Mouse (Mus musculus): Measurements from ENCODE around the gene Lrp3. TPM values are rescaled to one million over a fixed set of nuclear protein-coding genes. Genes with fewer than 3 reads are reported as not detected.
A peak's percentile ranks its signal among the peaks of the same experiment; 100 is the strongest.

Gene Lrp3
- polyA plus RNA-seq, 1 experiment from 2014 or later: 25.1 TPM

DNA sequence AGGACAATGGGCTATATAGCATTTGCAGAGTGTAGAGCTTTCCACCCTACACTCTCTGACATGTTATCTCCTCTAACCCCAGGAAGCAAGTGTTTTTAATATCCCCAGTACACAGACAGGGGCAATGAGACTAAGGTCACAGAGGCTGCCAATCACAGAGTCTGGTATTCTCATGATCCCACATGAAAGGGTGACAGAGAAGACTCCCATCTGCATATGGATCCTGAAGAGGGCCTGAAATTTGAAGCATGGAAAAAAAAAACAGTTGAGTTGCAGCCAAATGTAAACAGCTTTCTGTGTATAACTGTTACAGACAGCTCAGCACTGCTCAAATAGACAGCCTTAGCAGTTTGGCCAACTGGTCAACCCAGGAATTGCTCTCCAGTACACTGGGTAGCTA lies 15.5 kb downstream of the Lrp3 start:
- H3K4me3 ChIP-seq (replicated peaks; ENCODE audit: low read length): no peak overlapping the region
- ATAC-seq (ENCODE audit: low FRiP score): no peak
- peaks cover 61% of the 10 kb centered on the region for H3K36me3 ChIP-seq (replicated peaks; ENCODE audit: control insufficient read depth, insufficient read depth)

GRCm38 (mm10) chr7:35198981-35199754 lies 16.1 kb downstream of the Lrp3 start:
- 93% methylated on average over 12 of the region's 12 CpGs for WGBS
- peaks cover 55% of the 10 kb centered on the region for H3K36me3 ChIP-seq (replicated peaks; ENCODE audit: control insufficient read depth, insufficient read depth)
- H3K27ac ChIP-seq: no peak overlapping the region
- H3K9me3 ChIP-seq (ENCODE audit: control insufficient read depth, low read length): no peaks in the 10 kb centered on the region
- no peak for DNase-seq (ENCODE audit: low spot score)
- H3K4me3 ChIP-seq (replicated peaks; ENCODE audit: low read length): no peak overlapping the region
- no peak overlapping the region for H3K4me2 ChIP-seq (replicated peaks)
- no peaks in the 10 kb centered on the region for H3K4me1 ChIP-seq (replicated peaks; ENCODE audit: control insufficient read depth, insufficient read depth, low read length)
- ATAC-seq (ENCODE audit: low FRiP score): no peak
- no peak overlapping the region for H3K9ac ChIP-seq
- H3K27me3 ChIP-seq (ENCODE audit: control insufficient read depth, insufficient read depth, low read length): no peaks in the 10 kb centered on the region

More for the DNA sequence above, 15.5 kb downstream of the Lrp3 start:
- H3K27ac ChIP-seq: no peak overlapping the region
- H3K4me1 ChIP-seq (replicated peaks; ENCODE audit: control insufficient read depth, insufficient read depth, low read length): no peaks in the 10 kb centered on the region
- H3K4me2 ChIP-seq (replicated peaks): no peak overlapping the region
- DNase-seq (ENCODE audit: low spot score): no peak
- no peaks in the 10 kb centered on the region for H3K27me3 ChIP-seq (ENCODE audit: control insufficient read depth, insufficient read depth, low read length)
- no peaks in the 10 kb centered on the region for H3K9me3 ChIP-seq (ENCODE audit: control insufficient read depth, low read length)
- no peak overlapping the region for H3K9ac ChIP-seq

DNA sequence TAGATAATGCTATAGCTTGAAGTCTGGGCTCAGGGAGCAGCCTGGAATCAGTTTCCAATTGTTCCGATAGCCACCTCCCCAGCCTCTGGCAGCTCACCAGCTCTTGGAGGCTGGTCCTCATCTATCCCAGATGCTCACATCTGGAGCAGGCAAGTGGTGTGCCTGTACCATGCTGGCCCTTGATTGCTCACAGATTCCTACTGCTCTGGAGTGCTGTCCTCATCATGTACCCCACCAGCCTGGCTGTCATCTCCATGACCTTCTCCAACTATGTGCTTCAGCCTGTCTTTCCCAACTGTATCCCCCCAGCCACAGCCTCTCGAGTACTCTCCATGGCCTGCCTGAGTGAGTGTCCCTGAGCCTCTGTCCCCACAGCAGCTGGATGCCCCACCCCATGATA lies 18.3 kb downstream of the Lrp3 start:
- peaks cover 33% of the 10 kb centered on the region for H3K36me3 ChIP-seq (replicated peaks; ENCODE audit: control insufficient read depth, insufficient read depth)
- H3K4me2 ChIP-seq (replicated peaks): no peak overlapping the region
- no peak overlapping the region for H3K4me3 ChIP-seq (replicated peaks; ENCODE audit: low read length)
- DNase-seq (ENCODE audit: low spot score) (no peak), ATAC-seq (ENCODE audit: low FRiP score) (no peak)
- WGBS: 81% methylated on average over 2 of the region's 2 CpGs
- no peaks in the 10 kb centered on the region for H3K9me3 ChIP-seq (ENCODE audit: control insufficient read depth, low read length)
- no peak overlapping the region for H3K27ac ChIP-seq
- H3K4me1 ChIP-seq (replicated peaks; ENCODE audit: control insufficient read depth, insufficient read depth, low read length): no peaks in the 10 kb centered on the region
- no peak overlapping the region for H3K9ac ChIP-seq
- no peaks in the 10 kb centered on the region for H3K27me3 ChIP-seq (ENCODE audit: control insufficient read depth, insufficient read depth, low read length)

DNA sequence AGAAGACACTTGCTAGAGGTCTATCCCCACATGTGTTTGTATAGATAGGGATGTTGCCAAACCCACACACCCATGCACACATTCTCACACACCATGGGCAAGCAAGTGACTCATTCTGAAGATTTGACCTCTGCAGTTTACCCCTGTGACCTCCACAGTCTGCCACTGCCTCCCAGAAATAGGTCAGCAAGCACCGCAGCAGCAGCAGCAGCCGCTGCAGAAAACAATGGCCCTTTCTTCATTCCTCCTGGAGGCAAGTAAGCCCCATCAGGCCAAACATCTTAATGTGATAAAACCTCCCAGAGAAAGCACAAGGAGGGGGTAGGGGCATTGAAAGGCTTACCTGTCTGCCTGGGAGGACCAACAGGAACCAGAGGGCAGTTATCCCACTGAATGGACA lies 24.0 kb downstream of the Lrp3 start:
- Histone ChIP-seq H3K4me2 (replicated peaks) (no peak overlapping the region), H3K9me3 (ENCODE audit: control insufficient read depth, low read length) (no peaks in the 10 kb centered on the region), H3K27ac (no peak overlapping the region), H3K27me3 (ENCODE audit: control insufficient read depth, insufficient read depth, low read length) (peaks cover 20% of the 10 kb centered on the region), H3K4me3 (replicated peaks; ENCODE audit: low read length) (no peak overlapping the region), H3K4me1 (replicated peaks; ENCODE audit: control insufficient read depth, insufficient read depth, low read length) (no peaks in the 10 kb centered on the region), H3K36me3 (replicated peaks; ENCODE audit: control insufficient read depth, insufficient read depth) (no peaks in the 10 kb centered on the region), H3K9ac (no peak overlapping the region)
- 4% methylated on average over 2 of the region's 2 CpGs for WGBS
- DNase-seq (ENCODE audit: low spot score) (no peak), ATAC-seq (ENCODE audit: low FRiP score) (no peak)

DNA sequence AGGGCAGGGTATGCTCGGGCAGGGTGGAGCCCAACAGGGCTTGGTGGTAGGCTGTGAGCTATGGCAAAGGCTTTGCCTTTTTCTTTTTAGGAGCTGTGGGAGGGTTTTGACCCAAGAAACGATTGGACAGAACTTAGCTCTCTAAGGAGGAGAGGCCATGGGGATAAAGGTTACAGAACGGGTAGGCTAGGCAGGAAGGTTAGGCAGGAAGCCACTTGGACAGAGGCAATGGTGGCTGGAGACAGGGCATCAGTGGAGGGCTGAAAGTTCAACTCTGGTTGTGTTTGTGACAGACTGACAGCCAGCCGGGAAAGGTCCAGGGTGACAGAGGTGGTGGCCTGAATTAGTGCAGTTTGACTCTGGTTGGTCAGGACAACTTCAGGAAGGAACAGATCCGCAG lies 25.6 kb downstream of the Lrp3 start:
- Histone ChIP-seq H3K36me3 (replicated peaks; ENCODE audit: control insufficient read depth, insufficient read depth) (no peaks in the 10 kb centered on the region), H3K27me3 (ENCODE audit: control insufficient read depth, insufficient read depth, low read length) (peaks cover 36% of the 10 kb centered on the region), H3K9ac (no peak overlapping the region), H3K4me2 (replicated peaks) (no peak overlapping the region), H3K27ac (no peak overlapping the region), H3K4me3 (replicated peaks; ENCODE audit: low read length) (no peak overlapping the region), H3K4me1 (replicated peaks; ENCODE audit: control insufficient read depth, insufficient read depth, low read length) (peaks cover 10% of the 10 kb centered on the region; the same call in 1 of the 2 replicates), H3K9me3 (ENCODE audit: control insufficient read depth, low read length) (no peaks in the 10 kb centered on the region)
- ATAC-seq (ENCODE audit: low FRiP score) (no peak), DNase-seq (ENCODE audit: low spot score) (no peak)
- WGBS: 76% methylated on average over 5 of the region's 5 CpGs

DNA sequence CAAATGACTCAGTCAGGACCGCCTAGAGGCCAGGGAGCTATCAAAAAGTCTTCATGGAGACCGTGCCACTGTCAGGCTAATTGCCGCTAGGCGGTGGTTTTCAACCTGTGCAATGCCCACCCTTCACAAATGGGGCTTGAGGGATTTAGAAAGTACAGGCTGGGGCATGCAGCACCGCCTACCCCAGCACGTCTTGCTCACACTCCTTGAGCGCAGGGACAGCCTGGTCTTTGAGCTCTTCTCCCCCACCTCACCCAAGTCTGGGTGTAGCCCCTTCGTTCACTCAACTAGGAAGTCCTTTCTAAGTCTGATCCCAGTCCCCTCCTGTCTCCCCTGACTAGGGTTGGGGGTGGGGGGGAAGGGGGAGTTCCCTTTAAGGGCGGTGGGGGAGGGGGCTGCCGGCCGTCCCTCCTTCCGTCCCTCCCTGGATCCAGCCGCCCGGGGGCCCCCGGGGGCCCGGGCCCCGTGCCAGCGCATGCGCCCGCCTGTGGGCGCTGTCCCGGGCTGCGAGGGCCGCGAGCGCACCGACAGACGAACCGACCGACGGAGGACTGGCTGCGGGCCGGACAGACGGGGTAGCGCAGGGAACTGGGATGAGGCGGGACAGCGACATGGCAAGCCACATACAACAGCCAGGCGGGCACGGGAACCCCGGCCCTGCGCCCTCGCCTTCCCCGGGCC lies 29.3 kb downstream of the Lrp3 start, which contains the start of gene Slc7a10:
Slc7a10 (plus strand) TSS at position 497 of the 681 bp plus-strand sequence.
- DNase-seq (ENCODE audit: low spot score) (no peak), ATAC-seq (ENCODE audit: low FRiP score) (peak; percentile 41)
- Histone ChIP-seq H3K9ac (peak within 1 kb of the TSS; percentile 46), H3K4me1 (replicated peaks; ENCODE audit: control insufficient read depth, insufficient read depth, low read length) (peaks cover 10% of the 10 kb centered on the region; the same call in 1 of the 2 replicates), H3K4me2 (replicated peaks) (peak within 1 kb of the TSS; percentile 50), H3K27me3 (ENCODE audit: control insufficient read depth, insufficient read depth, low read length) (peaks cover 46% of the 10 kb centered on the region), H3K9me3 (ENCODE audit: control insufficient read depth, low read length) (no peaks in the 10 kb centered on the region), H3K27ac (no peak within 1 kb of the TSS), H3K4me3 (replicated peaks; ENCODE audit: low read length) (peak within 1 kb of the TSS; percentile 29), H3K36me3 (replicated peaks; ENCODE audit: control insufficient read depth, insufficient read depth) (no peaks in the 10 kb centered on the region)
- 2% methylated on average over 39 of the region's 43 CpGs for WGBS

DNA sequence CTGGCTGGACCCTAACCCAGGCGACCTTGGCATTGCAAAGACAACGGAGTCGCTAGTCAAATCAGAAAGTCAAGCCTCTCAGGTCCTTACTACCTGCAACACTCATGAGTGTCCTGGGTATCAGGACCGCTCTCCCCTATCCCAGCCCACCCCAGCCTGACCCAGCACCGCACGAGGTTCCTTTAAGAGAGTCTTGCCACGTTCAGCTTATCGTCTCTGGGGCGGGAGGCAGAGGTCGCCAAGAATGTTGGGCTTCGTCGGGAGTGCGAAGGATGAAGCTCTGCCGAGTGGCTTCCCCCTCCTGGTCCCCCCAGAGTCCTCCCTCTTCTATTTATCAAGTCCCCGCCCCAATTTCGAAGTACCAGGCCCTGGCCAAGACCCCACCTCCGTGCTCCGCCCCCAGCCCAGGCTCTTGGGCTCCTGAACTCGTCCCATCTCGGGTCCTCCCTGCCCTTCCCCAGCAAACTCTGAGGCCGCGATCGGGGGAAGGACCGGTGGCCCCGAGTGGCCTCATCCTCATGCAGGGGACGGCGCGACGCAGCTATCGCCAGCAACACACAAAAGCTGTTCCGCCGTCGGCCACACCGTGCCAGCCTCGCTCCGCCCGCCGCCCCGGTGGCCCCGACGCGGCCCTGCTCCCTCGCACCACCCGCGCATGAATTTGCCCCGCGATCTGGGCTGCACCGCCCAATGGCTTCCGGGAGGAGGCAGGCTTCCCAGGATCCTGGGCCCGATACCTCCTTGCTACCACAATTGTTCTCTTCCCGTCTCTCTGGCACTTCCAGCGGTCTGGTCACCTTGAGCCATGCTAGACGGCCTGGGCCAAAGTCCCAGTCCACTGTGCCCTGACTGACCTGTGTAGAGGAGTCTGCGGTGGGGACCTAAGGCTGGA lies 30.2 kb downstream of the Lrp3 start:
- peak overlapping the region; percentile 50 for H3K4me2 ChIP-seq (replicated peaks)
- DNase-seq (ENCODE audit: low spot score) (no peak), ATAC-seq (ENCODE audit: low FRiP score) (peak; percentile 72)
- H3K36me3 ChIP-seq (replicated peaks; ENCODE audit: control insufficient read depth, insufficient read depth): no peaks in the 10 kb centered on the region
- H3K27me3 ChIP-seq (ENCODE audit: control insufficient read depth, insufficient read depth, low read length): peaks cover 46% of the 10 kb centered on the region
- 3% methylated on average over 54 of the region's 54 CpGs for WGBS
- peaks cover 10% of the 10 kb centered on the region; the same call in 1 of the 2 replicates for H3K4me1 ChIP-seq (replicated peaks; ENCODE audit: control insufficient read depth, insufficient read depth, low read length)
- H3K4me3 ChIP-seq (replicated peaks; ENCODE audit: low read length): peak overlapping the region; percentile 29
- H3K27ac ChIP-seq: no peak overlapping the region
- H3K9me3 ChIP-seq (ENCODE audit: control insufficient read depth, low read length): no peaks in the 10 kb centered on the region
- peak overlapping the region; percentile 46 for H3K9ac ChIP-seq

DNA sequence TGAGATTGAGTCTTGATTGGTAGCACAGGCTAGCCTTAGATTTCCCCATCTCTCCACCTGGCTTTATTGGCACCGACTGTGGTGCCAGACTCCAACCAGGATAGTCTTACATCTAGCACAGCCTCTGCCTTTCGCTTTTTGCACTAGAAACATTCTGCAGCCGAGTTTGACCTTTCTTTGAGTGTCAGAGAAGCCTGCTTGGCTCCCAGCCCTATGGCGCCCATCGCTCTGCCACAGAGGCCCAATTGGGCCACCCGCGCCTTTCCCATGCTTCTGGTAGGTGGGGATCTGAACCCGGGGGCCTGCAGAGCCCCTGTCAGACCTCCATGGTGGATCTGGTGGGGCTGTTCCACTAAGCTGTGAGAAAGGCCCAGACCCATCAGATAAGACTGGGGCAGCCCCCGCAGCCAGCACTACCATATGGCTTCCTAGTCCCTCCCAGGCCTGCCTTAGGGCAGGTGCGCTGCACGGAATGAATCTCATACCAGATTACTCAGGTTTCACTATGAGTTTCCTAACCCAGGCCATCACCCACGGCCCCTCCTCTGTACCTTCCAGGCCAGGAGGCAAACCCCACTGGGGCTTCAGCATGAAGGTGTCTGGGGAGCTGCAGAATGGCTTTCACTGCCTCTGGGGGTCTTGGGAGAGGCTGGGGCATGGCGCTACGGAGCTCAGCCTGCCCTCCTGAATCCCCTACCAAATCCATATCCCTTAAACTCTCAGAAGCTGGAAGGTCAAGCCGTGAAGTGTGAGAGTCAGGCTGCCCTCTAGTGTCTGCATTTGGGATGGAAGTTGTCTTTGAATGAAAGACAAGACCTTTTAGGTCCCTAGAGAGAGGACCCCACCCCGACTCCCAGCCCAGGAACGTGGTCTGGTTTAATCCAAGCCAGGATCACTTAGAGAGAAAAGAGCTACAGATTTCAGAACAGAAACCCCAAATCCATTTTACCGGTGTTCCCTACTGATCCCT lies 38.6 kb downstream of the Lrp3 start:
- H3K27me3 ChIP-seq (ENCODE audit: control insufficient read depth, insufficient read depth, low read length): 0 out of 2 replicates have a peak, but pooled peaks cover 2% of the 10 kb centered on the region
- WGBS: 54% methylated on average over 18 of the region's 18 CpGs

More for the DNA sequence above, 38.6 kb downstream of the Lrp3 start:
- no peak overlapping the region for H3K27ac ChIP-seq
- no peaks in the 10 kb centered on the region for H3K9me3 ChIP-seq (ENCODE audit: control insufficient read depth, low read length)
- H3K9ac ChIP-seq: no peak overlapping the region
- H3K4me1 ChIP-seq (replicated peaks; ENCODE audit: control insufficient read depth, insufficient read depth, low read length): no peaks in the 10 kb centered on the region
- no peaks in the 10 kb centered on the region for H3K36me3 ChIP-seq (replicated peaks; ENCODE audit: control insufficient read depth, insufficient read depth)
- DNase-seq (ENCODE audit: low spot score) (peak; percentile 61), ATAC-seq (ENCODE audit: low FRiP score) (no peak)
- H3K4me3 ChIP-seq (replicated peaks; ENCODE audit: low read length): no peak overlapping the region
- no peak overlapping the region for H3K4me2 ChIP-seq (replicated peaks)

All from hindbrain, embryonic 14.5 days (tissue).